Mouse (Mus musculus): ENCODE data around the gene Gm43518. TPM values are rescaled to one million over a fixed set of nuclear protein-coding genes. Genes with fewer than 3 reads are reported as not detected.

The Gm43518 gene
- not detected in 2 replicates for polyA plus RNA-seq (2012; rRNA removed)

GRCm38 (mm10) chr5:123927118-123927517, at the start of gene Gm43518:
Gene Gm43518 (plus strand): TSS chr5:123927418.

GRCm38 (mm10) chr5:123879928-123880327, 47.3 kb upstream of the Gm43518 start, which contains the start of gene Hcar1:
Gene Hcar1 (minus strand): TSS chr5:123880020.

GRCm38 (mm10) chr5:123906976-123907630, 20.1 kb upstream of the Gm43518 start, which contains the start of gene Denr:
Gene Denr (plus strand): TSS chr5:123907175.

GRCm38 (mm10) chr5:123930508-123930989, 3.3 kb downstream of the Gm43518 start, which contains the start of gene Ccdc62:
Gene Ccdc62 (plus strand): TSS chr5:123930679.

GRCm38 (mm10) chr5:123973299-123974178, 46.3 kb downstream of the Gm43518 start, which contains the start of gene Hip1r:
Gene Hip1r (plus strand): TSS chr5:123973628.

Other genes starting within 250 kb of the Gm43518 start
- 12.9 and 13.1 TPM in 2 replicates for gene Clip1, start 242.8 kb upstream of the Gm43518 start, polyA plus RNA-seq (2012; rRNA removed)
- 24.9 and 25.6 TPM in 2 replicates for gene Zcchc8, start 206.3 kb upstream of the Gm43518 start, polyA plus RNA-seq (2012; rRNA removed)
- 8.2 and 13.1 TPM in 2 replicates for gene Rsrc2, start 178.0 kb upstream of the Gm43518 start, polyA plus RNA-seq (2012; rRNA removed)
- 1.2 and 2.1 TPM in 2 replicates for gene Kntc1, start 177.7 kb upstream of the Gm43518 start, polyA plus RNA-seq (2012; rRNA removed)
- gene Hcar2, start 61.9 kb upstream of the Gm43518 start, polyA plus RNA-seq (2012; rRNA removed) = 1.1 and 1.7 TPM in 2 replicates
- 3.9 and 4.3 TPM in 2 replicates for gene Hcar1, start 47.4 kb upstream of the Gm43518 start, polyA plus RNA-seq (2012; rRNA removed)
- gene Denr, start 20.2 kb upstream of the Gm43518 start, polyA plus RNA-seq (2012; rRNA removed) = 15.2 and 17.9 TPM in 2 replicates
- 1.2 and 2.6 TPM in 2 replicates for gene Ccdc62, start 3.3 kb downstream of the Gm43518 start, polyA plus RNA-seq (2012; rRNA removed)
- 30.6 and 33.3 TPM in 2 replicates for gene Hip1r, start 46.2 kb downstream of the Gm43518 start, polyA plus RNA-seq (2012; rRNA removed)
- 61.6 and 76.4 TPM in 2 replicates for gene Vps37b, start 104.9 kb downstream of the Gm43518 start, polyA plus RNA-seq (2012; rRNA removed)
- gene Abcb9, start 168.4 kb downstream of the Gm43518 start, polyA plus RNA-seq (2012; rRNA removed) = 12.0 and 13.3 TPM in 2 replicates
- gene Ogfod2, start 184.9 kb downstream of the Gm43518 start, polyA plus RNA-seq (2012; rRNA removed) = 84.8 and 95.9 TPM in 2 replicates
- 35.3 and 35.4 TPM in 2 replicates for gene Arl6ip4, start 188.7 kb downstream of the Gm43518 start, polyA plus RNA-seq (2012; rRNA removed)